Mouse (Mus musculus) hindbrain, embryonic 15.5 days (tissue): Measurements from ENCODE around the gene Rgl1. TPM values are rescaled to one million over a fixed set of nuclear protein-coding genes. Genes with fewer than 3 reads are reported as not detected.

Experiments
- ATAC-seq: fragments of 200-750 bp; cut with Nextera tagmentation; 2 replicates; pipeline ENCODE4 v1.8.0; 2017; ENCODE audit warnings: low read depth, moderate number of reproducible peaks, moderate TSS enrichment; ENCODE audit not compliant: low FRiP score
- H3K27ac ChIP-seq: fragments of 300-500 bp; sonication (generic); replicated peaks from 2 replicates; pipeline ENCODE4 v1.5.1; 2015; ENCODE audit warnings: mild to moderate bottlenecking, inconsistent platforms
- H3K27me3 ChIP-seq: fragments of 300-500 bp; sonication (generic); 2 replicates; pipeline ENCODE4 v1.6.1; 2015; ENCODE audit warnings: control low read depth, inconsistent platforms
- H3K36me3 ChIP-seq: fragments of 300-500 bp; sonication (generic); 2 replicates; pipeline ENCODE4 v1.6.1; 2015; ENCODE audit warnings: control low read depth, inconsistent platforms
- H3K4me1 ChIP-seq: fragments of 300-500 bp; sonication (generic); replicated peaks from 2 replicates; pipeline ENCODE4 v1.6.1; 2015; ENCODE audit warnings: control low read depth, inconsistent platforms
- H3K4me2 ChIP-seq: fragments of 300-500 bp; sonication (generic); 2 replicates; pipeline ENCODE4 v1.6.1; 2015; ENCODE audit warnings: moderate library complexity, mild to moderate bottlenecking, inconsistent platforms
- H3K4me3 ChIP-seq: fragments of 300-500 bp; sonication (generic); 2 replicates; pipeline ENCODE4 v1.5.1; 2015; ENCODE audit warnings: mild to moderate bottlenecking, inconsistent platforms
- H3K9ac ChIP-seq: fragments of 300-500 bp; sonication (generic); 2 replicates; pipeline ENCODE4 v1.6.1; 2015; ENCODE audit warnings: inconsistent platforms
- H3K9me3 ChIP-seq: fragments of 300-500 bp; sonication (generic); 2 replicates; pipeline ENCODE4 v1.6.1; 2016; ENCODE audit warnings: control low read depth, inconsistent platforms
- WGBS: fragments of 180-500 bp; shearing (Covaris S2); methylation state at CpG from one replicate; pipeline ENCODE4 v1.1.7; 2015; 5-methylcytosine and 5-hydroxymethylcytosine counted together
- polyA plus RNA-seq: library from polyadenylated mRNA; unstranded; fragments of >200 nt; fragmentation: Nextera tagmentation; extraction: Ambion mirVana; gene quantifications from 2 replicates; pipeline ENCODE4 v1.2.1, GENCODE M21; 2015

Rgl1 gene
- polyA plus RNA-seq, 1 experiment from 2014 or later: 18.9 TPM

DNA sequence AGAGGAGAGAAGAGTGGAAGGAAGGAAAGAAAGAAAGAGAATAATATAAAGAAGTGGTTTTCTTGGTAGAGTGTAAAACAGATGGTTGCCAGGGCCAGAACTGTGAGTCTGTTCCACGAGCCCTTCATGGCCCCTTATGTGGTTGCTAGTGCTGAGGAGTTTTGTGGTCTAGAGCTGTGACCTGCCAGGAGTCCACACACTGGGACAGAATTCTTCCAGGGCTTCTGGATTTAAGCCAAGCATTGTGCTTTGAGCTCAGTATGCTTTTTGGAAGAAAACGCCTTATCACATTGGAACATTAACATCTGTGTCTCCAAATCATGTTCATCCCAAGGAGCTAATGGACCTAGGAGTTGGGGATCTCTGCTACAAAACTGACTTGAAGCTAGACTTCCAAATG is 269.3 kb downstream of the Rgl1 start:
- 0 out of 2 replicates have a peak, but pooled peaks cover 4% of the 10 kb centered on the region for H3K4me1 ChIP-seq
- no peak overlapping the region for H3K9ac ChIP-seq
- H3K36me3 ChIP-seq: no peaks in the 10 kb centered on the region
- 62% methylated on average over 2 of the region's 2 CpGs for WGBS
- H3K4me3 ChIP-seq: no peak overlapping the region
- no peak for ATAC-seq
- no peaks in the 10 kb centered on the region for H3K9me3 ChIP-seq
- no peak overlapping the region for H3K4me2 ChIP-seq
- no peaks in the 10 kb centered on the region for H3K27me3 ChIP-seq
- no peak overlapping the region for H3K27ac ChIP-seq

- 0 out of 2 replicates have a peak, but pooled peaks cover 1% of the 10 kb centered on the region for H3K4me1 ChIP-seq
Observed at GRCm38 (mm10) chr1:152492258-152492657, 273.9 kb downstream of the Rgl1 start.

DNA sequence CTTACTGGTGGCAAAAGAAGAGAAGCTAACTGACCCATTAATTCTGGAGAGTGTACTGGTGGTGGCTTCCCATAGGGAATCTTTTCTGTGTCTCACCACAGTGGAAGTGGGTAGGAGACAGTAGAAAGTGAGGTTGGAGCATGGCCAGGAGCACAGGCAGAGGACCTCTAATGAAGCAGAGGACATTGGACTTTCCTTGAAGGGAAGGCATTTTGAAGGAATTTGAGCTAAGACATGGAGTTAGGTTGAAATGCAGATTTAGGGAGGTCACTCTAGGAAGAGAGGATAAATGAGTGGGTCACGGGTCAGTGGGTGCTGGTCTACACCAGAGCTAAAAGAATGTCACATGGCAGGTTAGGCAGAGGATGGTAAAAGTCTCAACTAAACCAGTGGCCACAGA is 275.3 kb downstream of the Rgl1 start:
- Histone ChIP-seq H3K4me1 (no peaks in the 10 kb centered on the region), H3K27ac (no peak overlapping the region), H3K36me3 (no peaks in the 10 kb centered on the region), H3K4me2 (no peak overlapping the region), H3K27me3 (no peaks in the 10 kb centered on the region), H3K9ac (no peak overlapping the region), H3K9me3 (no peaks in the 10 kb centered on the region), H3K4me3 (no peak overlapping the region)
- WGBS: 94% methylated on average over 1 of the region's 1 CpGs
- ATAC-seq: no peak

More at GRCm38 (mm10) chr1:152492258-152492657, 273.9 kb downstream of the Rgl1 start:
- H3K4me2 ChIP-seq: no peak overlapping the region
- no peak overlapping the region for H3K27ac ChIP-seq
- no peak overlapping the region for H3K9ac ChIP-seq
- WGBS: 94% methylated on average over 1 of the region's 1 CpGs
- H3K36me3 ChIP-seq: no peaks in the 10 kb centered on the region
- no peaks in the 10 kb centered on the region for H3K9me3 ChIP-seq
- ATAC-seq: no peak
- H3K4me3 ChIP-seq: no peak overlapping the region
- H3K27me3 ChIP-seq: no peaks in the 10 kb centered on the region

- Histone ChIP-seq H3K36me3 (no peaks in the 10 kb centered on the region), H3K9ac (no peak overlapping the region), H3K4me2 (no peak overlapping the region), H3K27me3 (no peaks in the 10 kb centered on the region), H3K4me1 (no peaks in the 10 kb centered on the region), H3K27ac (no peak overlapping the region), H3K9me3 (no peaks in the 10 kb centered on the region), H3K4me3 (no peak overlapping the region)
- WGBS: 89% methylated on average over 4 of the region's 4 CpGs
- no peak for ATAC-seq
Observed at GRCm38 (mm10) chr1:152476126-152476525, 290.0 kb downstream of the Rgl1 start.

- no peak overlapping the region for H3K9ac ChIP-seq
- no peaks in the 10 kb centered on the region for H3K9me3 ChIP-seq
- H3K36me3 ChIP-seq: no peaks in the 10 kb centered on the region
- no peaks in the 10 kb centered on the region for H3K27me3 ChIP-seq
- WGBS: 30% methylated on average over 9 of the region's 9 CpGs
- H3K4me3 ChIP-seq: no peak overlapping the region
- H3K27ac ChIP-seq: no peak overlapping the region; the same call in 1 of the 2 replicates
- no peak for ATAC-seq
- no peak overlapping the region for H3K4me2 ChIP-seq
- peaks cover 13% of the 10 kb centered on the region for H3K4me1 ChIP-seq
Observed at GRCm38 (mm10) chr1:152468443-152468842, 297.7 kb downstream of the Rgl1 start.

Other genes with a start within 250 kb of the Rgl1 start
- gene Apobec4, start 15.8 kb downstream of the Rgl1 start, polyA plus RNA-seq: 0.10 TPM in 1 of 2 replicates, not detected in the other
- 298 and 307 TPM in 2 replicates for gene Arpc5, start 191 bp upstream of the Rgl1 start, polyA plus RNA-seq
- 2.2 and 3.7 TPM in 2 replicates for gene Ncf2, start 33.8 kb upstream of the Rgl1 start, polyA plus RNA-seq
- gene Smg7, start 136.3 kb upstream of the Rgl1 start, polyA plus RNA-seq: 32.2 and 32.7 TPM in 2 replicates
- gene Nmnat2, start 188.6 kb upstream of the Rgl1 start, polyA plus RNA-seq: 77.9 and 81.6 TPM in 2 replicates